Mouse (Mus musculus): ENCODE measurements at regions not wholly inside any gene's neighbourhood (a gene's known extent, or its start where the extent isn't known, plus 50 kb on each side); places are given as distances from the start of the nearest gene placed in this dataset.

- TF ChIP-seq CTCF (IDR thresholded peaks at IDR 0.05): no peak
- no peak for TF ChIP-seq EP300 (IDR thresholded peaks at IDR 0.05)
Observed at GRCm38 (mm10) chr10:99419532-99419931, 156.5 kb downstream of the Dusp6 start.
